Mouse (Mus musculus): ENCODE measurements around the gene Hyls1.
A peak's percentile ranks its signal among the peaks of the same experiment; 100 is the strongest.
"Not testable (repeated sequence)": the region's sequence is repeated elsewhere in the genome, so short reads cannot be mapped to it uniquely, and the experiment has no call there.

The Hyls1 gene

GRCm38 (mm10) chr9:35569571-35570534 lies at the start of gene Hyls1, which contains the start of gene Pate2:
Gene Hyls1, minus strand, starts transcription at chr9:35570398.
Gene Pate2, plus strand, starts transcription at chr9:35570284.
- DNase-seq (ENCODE audit: low spot score in 2 of 2) = peak; percentile 96 to 97

- DNase-seq (ENCODE audit: low spot score in 2 of 2) = not testable (repeated sequence)
Observed at GRCm38 (mm10) chr9:35616784-35617183, 46.6 kb upstream of the Hyls1 start.

- DNase-seq (ENCODE audit: low spot score in 2 of 2) = no peak
Observed at GRCm38 (mm10) chr9:35614005-35614404, 43.8 kb upstream of the Hyls1 start.

- no peak for DNase-seq (ENCODE audit: low spot score in 2 of 2)
Observed at GRCm38 (mm10) chr9:35611841-35612240, 41.6 kb upstream of the Hyls1 start, which contains the start of gene Pate4. Gene Pate4, minus strand, starts transcription at chr9:35611941.

- DNase-seq (ENCODE audit: low spot score in 2 of 2) = peak in 1 of 2 experiments; percentile 29
Observed at GRCm38 (mm10) chr9:35607647-35608405, 37.6 kb upstream of the Hyls1 start.

GRCm38 (mm10) chr9:35592903-35593302 lies 22.7 kb upstream of the Hyls1 start:
- peak; percentile 56 to 60 for DNase-seq (ENCODE audit: low spot score in 2 of 2)

GRCm38 (mm10) chr9:35587674-35588073 lies 17.5 kb upstream of the Hyls1 start:
- no peak for DNase-seq (ENCODE audit: low spot score in 2 of 2)

GRCm38 (mm10) chr9:35574416-35574815 lies 4.2 kb upstream of the Hyls1 start:
- no peak for DNase-seq (ENCODE audit: low spot score in 2 of 2)

- no peak for DNase-seq (ENCODE audit: low spot score in 2 of 2)
Observed at GRCm38 (mm10) chr9:35570663-35571062, 465 bp upstream of the Hyls1 start.

- no peak for DNase-seq (ENCODE audit: low spot score in 2 of 2)
Observed at GRCm38 (mm10) chr9:35567995-35568394, 2.2 kb downstream of the Hyls1 start.

GRCm38 (mm10) chr9:35564536-35565240 lies 5.5 kb downstream of the Hyls1 start:
- no peak for DNase-seq (ENCODE audit: low spot score in 2 of 2)

- no peak for DNase-seq (ENCODE audit: low spot score in 2 of 2)
Observed at GRCm38 (mm10) chr9:35561583-35561982, 8.6 kb downstream of the Hyls1 start.

- DNase-seq (ENCODE audit: low spot score in 2 of 2) = no peak
Observed at GRCm38 (mm10) chr9:35561076-35561475, 9.1 kb downstream of the Hyls1 start.

GRCm38 (mm10) chr9:35559009-35559890 lies 10.9 kb downstream of the Hyls1 start:
- DNase-seq (ENCODE audit: low spot score in 2 of 2) = peak; percentile 94 to 95

GRCm38 (mm10) chr9:35558257-35559008 lies 11.8 kb downstream of the Hyls1 start, which contains the start of the genes Ddx25 and Pus3:
Gene Ddx25, minus strand, starts transcription at chr9:35558528.
Gene Pus3, plus strand, starts transcription at chr9:35558595.
- DNase-seq (ENCODE audit: low spot score in 2 of 2) = peak; percentile 86 to 89

- DNase-seq (ENCODE audit: low spot score in 2 of 2) = no peak
Observed at GRCm38 (mm10) chr9:35556494-35557102, 13.6 kb downstream of the Hyls1 start.

GRCm38 (mm10) chr9:35548455-35548854 lies 21.7 kb downstream of the Hyls1 start:
- DNase-seq (ENCODE audit: low spot score in 2 of 2) = no peak

GRCm38 (mm10) chr9:35546745-35547144 lies 23.5 kb downstream of the Hyls1 start:
- no peak for DNase-seq (ENCODE audit: low spot score in 2 of 2)

GRCm38 (mm10) chr9:35545704-35546103 lies 24.5 kb downstream of the Hyls1 start:
- DNase-seq (ENCODE audit: low spot score in 2 of 2) = no peak
